Mouse (Mus musculus): ENCODE measurements around the gene Gm20388.

DNA sequence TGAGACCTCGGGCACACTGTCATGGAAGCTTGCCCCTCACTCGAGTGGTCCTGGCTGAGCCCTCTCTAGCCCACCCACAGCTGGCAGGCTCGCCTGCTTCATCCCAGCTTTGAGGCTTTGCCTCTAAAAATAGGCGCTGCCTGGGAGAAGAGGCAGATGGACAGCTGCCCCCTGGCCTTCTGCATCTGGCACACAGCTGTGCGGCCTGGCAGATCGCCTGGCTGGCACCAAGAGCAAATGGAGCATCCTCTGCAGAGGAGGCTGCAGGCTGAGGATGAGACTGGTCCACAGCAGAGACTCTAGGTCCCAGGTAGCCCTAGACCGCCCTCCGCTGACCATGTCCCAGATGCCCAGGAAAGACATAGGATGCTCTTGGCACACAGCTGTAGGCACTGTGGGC, 2805.9 kb downstream of the Gm20388 start:
- TF ChIP-seq POLR2A (IDR thresholded peaks at IDR 0.05; ENCODE audit: borderline replicate concordance, extremely low read depth, insufficient read depth, insufficient read length, poor library complexity, severe bottlenecking): no peak
- TF ChIP-seq CTCF (IDR thresholded peaks at IDR 0.05; ENCODE audit: borderline replicate concordance, extremely low read depth, insufficient read depth, insufficient read length): no peak

Data from brain, embryonic 14.5 days (tissue).